Mouse (Mus musculus) lung, embryonic 16.5 days (tissue): ENCODE data around the gene Fbp2. TPM values are rescaled to one million over a fixed set of nuclear protein-coding genes. Genes with fewer than 3 reads are reported as not detected.
"Not testable (repeated sequence)": the region's sequence is repeated elsewhere in the genome, so short reads cannot be mapped to it uniquely, and the experiment has no call there.

Experiments
- ATAC-seq: fragments of 200-750 bp; cut with Nextera tagmentation; 2 replicates; pipeline ENCODE4 v1.8.0; 2017; ENCODE audit warnings: low read depth, mild to moderate bottlenecking, moderate library complexity
- H3K27ac ChIP-seq: fragments of 300-500 bp; sonication (generic); 2 replicates; pipeline ENCODE4 v1.5.1; 2014; ENCODE audit warnings: mild to moderate bottlenecking, control low read depth, low read length
- H3K27me3 ChIP-seq: fragments of 300-500 bp; sonication (generic); 2 replicates; pipeline ENCODE4 v1.6.1; 2014; ENCODE audit warnings: low read depth, low read length, mixed read lengths; ENCODE audit not compliant: control insufficient read depth, insufficient read depth
- H3K36me3 ChIP-seq: fragments of 300-500 bp; sonication (generic); 2 replicates; pipeline ENCODE4 v1.6.1; 2014; ENCODE audit warnings: low read length; ENCODE audit not compliant: control insufficient read depth, insufficient read depth
- H3K4me1 ChIP-seq: fragments of 300-500 bp; sonication (generic); replicated peaks from 2 replicates; pipeline ENCODE4 v1.6.1; 2014; ENCODE audit warnings: low read length, mixed read lengths; ENCODE audit not compliant: control insufficient read depth, insufficient read depth
- H3K4me2 ChIP-seq: fragments of 300-500 bp; sonication (generic); 2 replicates; pipeline ENCODE4 v1.6.1; 2014; ENCODE audit warnings: low read depth, low read length, control low read depth
- H3K4me3 ChIP-seq: fragments of 300-500 bp; sonication (generic); 2 replicates; pipeline ENCODE4 v1.5.1; 2014; ENCODE audit warnings: mild to moderate bottlenecking, low read length, control low read depth
- H3K9ac ChIP-seq: fragments of 300-500 bp; sonication (generic); 2 replicates; pipeline ENCODE4 v1.6.1; 2014; ENCODE audit warnings: low read length, control low read depth
- H3K9me3 ChIP-seq: fragments of 300-500 bp; sonication (generic); 2 replicates; pipeline ENCODE4 v1.6.1; 2016; ENCODE audit warnings: low read length; ENCODE audit not compliant: control insufficient read depth
- WGBS: fragments of 180-500 bp; shearing (Covaris S2); extraction: QIAGEN DNeasy Blood & Tissue Kit; methylation state at CpG from one replicate; pipeline ENCODE4 v1.1.7; 2014; 5-methylcytosine and 5-hydroxymethylcytosine counted together
- polyA plus RNA-seq: library from polyadenylated mRNA; unstranded; fragments of >200 nt; fragmentation: Nextera tagmentation; extraction: Ambion mirVana; gene quantifications from 2 replicates; pipeline ENCODE4 v1.2.1, GENCODE M21; 2015

Gene Fbp2
- polyA plus RNA-seq, 1 experiment from 2014 or later = 0.73 TPM

GRCm38 (mm10) chr13:62855396-62856304 lies 2.6 kb downstream of the Fbp2 start:
- Histone ChIP-seq H3K4me3 (peak overlapping the region; percentile 39), H3K36me3 (no peaks in the 10 kb centered on the region), H3K9me3 (no peaks in the 10 kb centered on the region), H3K27me3 (no peaks in the 10 kb centered on the region), H3K4me1 (peaks cover 7% of the 10 kb centered on the region; the same call in 1 of the 2 replicates), H3K27ac (no peak overlapping the region), H3K9ac (peak overlapping the region; percentile 46; the same call in 1 of the 2 replicates), H3K4me2 (peak overlapping the region; percentile 72)
- no peak for ATAC-seq
- WGBS = 34% methylated on average over 25 of the region's 25 CpGs

DNA sequence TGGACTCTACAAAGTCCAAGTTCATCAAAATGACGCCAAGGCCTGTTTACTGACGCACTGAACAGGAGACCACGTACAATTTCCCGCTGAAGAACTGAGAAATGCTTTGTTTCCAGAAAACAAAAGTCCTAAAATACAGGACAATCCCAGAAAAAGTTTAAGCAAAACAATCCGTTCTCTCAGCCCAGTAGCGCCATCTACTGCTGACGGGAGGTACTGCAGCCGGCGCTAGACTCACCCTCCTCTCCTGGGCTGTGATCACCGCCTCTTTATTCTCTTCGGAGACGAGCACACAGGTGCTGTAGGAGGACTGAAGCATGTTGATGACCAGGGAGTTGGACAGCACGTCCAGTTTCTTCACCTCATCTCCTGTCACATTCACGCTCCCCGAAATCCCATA lies 3.6 kb downstream of the Fbp2 start:
- H3K36me3 ChIP-seq = no peaks in the 10 kb centered on the region
- peaks cover 7% of the 10 kb centered on the region; the same call in 1 of the 2 replicates for H3K4me1 ChIP-seq
- H3K4me3 ChIP-seq = no peak overlapping the region
- no peaks in the 10 kb centered on the region for H3K9me3 ChIP-seq
- WGBS = 11% methylated on average over 15 of the region's 15 CpGs
- no peaks in the 10 kb centered on the region for H3K27me3 ChIP-seq
- H3K27ac ChIP-seq = no peak overlapping the region
- no peak for ATAC-seq
- H3K9ac ChIP-seq = no peak overlapping the region
- peak overlapping the region; percentile 6; the same call in 1 of the 2 replicates for H3K4me2 ChIP-seq

GRCm38 (mm10) chr13:62833341-62833740 lies 24.9 kb downstream of the Fbp2 start:
- Histone ChIP-seq H3K4me1 (no peaks in the 10 kb centered on the region), H3K27ac (no peak overlapping the region), H3K4me2 (no peak overlapping the region), H3K27me3 (no peaks in the 10 kb centered on the region), H3K36me3 (no peaks in the 10 kb centered on the region), H3K9me3 (no peaks in the 10 kb centered on the region), H3K9ac (no peak overlapping the region), H3K4me3 (no peak overlapping the region)
- WGBS = 32% methylated on average over 4 of the region's 4 CpGs
- ATAC-seq = no peak

DNA sequence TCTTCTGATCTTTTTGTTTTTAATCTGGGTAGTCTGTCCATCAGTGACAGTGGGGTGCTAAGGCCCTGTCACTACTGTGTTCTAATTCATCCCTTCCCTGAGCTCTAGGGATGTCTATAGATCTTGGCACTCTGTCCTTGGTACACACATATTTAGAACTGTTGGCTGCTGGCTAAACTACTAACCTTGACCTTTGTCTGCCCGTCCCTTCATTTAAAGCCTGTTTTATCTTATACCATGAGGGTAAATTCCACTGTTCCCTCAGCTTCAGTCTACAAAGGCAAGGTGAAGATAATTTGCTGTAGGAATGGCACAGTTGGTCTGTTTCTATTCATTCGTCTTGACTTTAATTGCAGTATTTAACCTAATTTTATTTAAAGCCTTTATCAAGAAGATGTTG lies 26.0 kb downstream of the Fbp2 start:
- 62% methylated on average over 2 of the region's 2 CpGs for WGBS
- H3K27ac ChIP-seq = no peak overlapping the region
- H3K4me1 ChIP-seq = no peaks in the 10 kb centered on the region
- H3K9ac ChIP-seq = no peak overlapping the region
- no peaks in the 10 kb centered on the region for H3K36me3 ChIP-seq
- H3K27me3 ChIP-seq = no peaks in the 10 kb centered on the region
- ATAC-seq = no peak
- no peak overlapping the region for H3K4me3 ChIP-seq
- no peaks in the 10 kb centered on the region for H3K9me3 ChIP-seq
- H3K4me2 ChIP-seq = no peak overlapping the region

- not testable (repeated sequence) for H3K27me3 ChIP-seq, H3K9me3 ChIP-seq, H3K4me1 ChIP-seq, H3K27ac ChIP-seq, H3K4me2 ChIP-seq, ATAC-seq, H3K4me3 ChIP-seq, H3K36me3 ChIP-seq, H3K9ac ChIP-seq
- 88% methylated on average over 3 of the region's 3 CpGs for WGBS
Measured at GRCm38 (mm10) chr13:62815705-62816104, 42.5 kb downstream of the Fbp2 start.

DNA sequence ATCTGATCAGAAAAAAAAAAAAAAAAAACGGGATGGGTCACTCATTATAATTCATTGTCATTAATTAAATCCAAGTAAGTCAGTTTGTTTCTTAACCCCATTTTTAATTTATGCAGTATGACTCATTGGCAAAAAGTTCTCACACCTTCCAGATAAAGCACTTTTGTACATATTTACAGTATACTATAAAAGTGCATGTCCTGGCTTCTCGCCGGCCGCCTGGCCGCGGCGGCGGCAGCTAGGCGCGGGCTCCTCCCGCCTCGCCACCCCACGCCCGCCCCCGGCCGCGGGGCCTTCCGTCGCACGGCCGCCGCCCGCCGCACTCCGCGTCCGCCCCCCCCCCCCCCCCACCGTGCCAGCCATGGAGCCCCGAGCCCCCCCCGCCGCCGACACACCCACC lies 45.5 kb downstream of the Fbp2 start:
- Histone ChIP-seq H3K4me2 (peak overlapping the region; percentile 57), H3K9ac (no peak overlapping the region), H3K27ac (no peak overlapping the region), H3K36me3 (no peaks in the 10 kb centered on the region), H3K4me3 (peak overlapping the region; percentile 41), H3K27me3 (no peaks in the 10 kb centered on the region), H3K9me3 (no peaks in the 10 kb centered on the region), H3K4me1 (no peaks in the 10 kb centered on the region)
- WGBS = 12% methylated on average over 21 of the region's 32 CpGs
- ATAC-seq = 0 out of 2 replicates have a peak, but pooled peaks have one; percentile 10

GRCm38 (mm10) chr13:62807981-62808380 lies 50.2 kb downstream of the Fbp2 start:
- H3K9me3 ChIP-seq, ATAC-seq: not testable (repeated sequence)
- WGBS = 84% methylated on average over 6 of the region's 6 CpGs

More at GRCm38 (mm10) chr13:62807981-62808380, 50.2 kb downstream of the Fbp2 start:
- not testable (repeated sequence) for H3K4me2 ChIP-seq, H3K4me3 ChIP-seq, H3K27me3 ChIP-seq, H3K9ac ChIP-seq, H3K36me3 ChIP-seq, H3K27ac ChIP-seq, H3K4me1 ChIP-seq

Other genes with a start within 250 kb of the Fbp2 start
- gene 6720489N17Rik, start 234.2 kb downstream of the Fbp2 start, polyA plus RNA-seq = 13.7 and 13.9 TPM in 2 replicates
- gene Platr25, start 97.7 kb downstream of the Fbp2 start, polyA plus RNA-seq = 29.4 and 31.1 TPM in 2 replicates
- gene Gm5141, start 72.6 kb downstream of the Fbp2 start, polyA plus RNA-seq = 10.5 and 13.4 TPM in 2 replicates
- 2.1 and 3.6 TPM in 2 replicates for gene Fbp1, start 29.9 kb upstream of the Fbp2 start, polyA plus RNA-seq
- 129 and 133 TPM in 2 replicates for gene 2010111I01Rik, start 106.5 kb upstream of the Fbp2 start, polyA plus RNA-seq